Mouse (Mus musculus): Measurements from ENCODE around the gene A830031A19Rik.

A830031A19Rik gene

GRCm38 (mm10) chr11:24095236-24095635 is 20.4 kb upstream of the A830031A19Rik start:
- no peak for DNase-seq

- DNase-seq: no peak
These were observed 19.2 kb upstream of the A830031A19Rik start for GRCm38 (mm10) chr11:24094086-24094487.

- no peak for DNase-seq
These were observed 17.8 kb upstream of the A830031A19Rik start for GRCm38 (mm10) chr11:24092618-24093017.

GRCm38 (mm10) chr11:24091393-24092080 is 16.7 kb upstream of the A830031A19Rik start:
- no peak for DNase-seq

GRCm38 (mm10) chr11:24090443-24090842 is 15.6 kb upstream of the A830031A19Rik start:
- no peak for DNase-seq

- DNase-seq: no peak
These were observed 12.2 kb upstream of the A830031A19Rik start for GRCm38 (mm10) chr11:24087069-24087468.

GRCm38 (mm10) chr11:24085986-24086385 is 11.1 kb upstream of the A830031A19Rik start:
- no peak for DNase-seq

GRCm38 (mm10) chr11:24084590-24084989 is 9.7 kb upstream of the A830031A19Rik start:
- DNase-seq: no peak

- no peak for DNase-seq
These were observed 9.2 kb upstream of the A830031A19Rik start for GRCm38 (mm10) chr11:24084077-24084476.

GRCm38 (mm10) chr11:24083423-24083822 is 8.6 kb upstream of the A830031A19Rik start:
- DNase-seq: peak; percentile 39

- no peak for DNase-seq
These were observed 8.2 kb upstream of the A830031A19Rik start for GRCm38 (mm10) chr11:24083076-24083405.

GRCm38 (mm10) chr11:24082385-24083075 is 7.7 kb upstream of the A830031A19Rik start:
- no peak for DNase-seq

- DNase-seq: peak; percentile 73
These were observed 7.0 kb upstream of the A830031A19Rik start for GRCm38 (mm10) chr11:24081687-24082384.

GRCm38 (mm10) chr11:24081016-24081686 is 6.3 kb upstream of the A830031A19Rik start:
- peak; percentile 78 for DNase-seq

GRCm38 (mm10) chr11:24080541-24080940 is 5.7 kb upstream of the A830031A19Rik start:
- peak; percentile 77 for DNase-seq

- DNase-seq: peak; percentile 70
These were observed 4.8 kb upstream of the A830031A19Rik start for GRCm38 (mm10) chr11:24079392-24080391.

- peak; percentile 74 for DNase-seq
These were observed 4.0 kb upstream of the A830031A19Rik start for GRCm38 (mm10) chr11:24078706-24079316.

GRCm38 (mm10) chr11:24077795-24078705 is 3.2 kb upstream of the A830031A19Rik start, which contains the start of gene Bcl11a:
Gene Bcl11a, plus strand, starts transcription at chr11:24078056.
- DNase-seq: peak; percentile 75

- peak; percentile 80 for DNase-seq
These were observed 2.2 kb upstream of the A830031A19Rik start for GRCm38 (mm10) chr11:24076821-24077730.
